Mouse (Mus musculus) forebrain, embryonic 16.5 days (tissue): ENCODE measurements at regions not wholly inside any gene's neighbourhood (a gene's known extent, or its start where the extent isn't known, plus 50 kb on each side); places are given as distances from the start of the nearest gene placed in this dataset.

Source experiments
- ATAC-seq: fragments of 200-750 bp; cut with Nextera tagmentation; 2 replicates; pipeline ENCODE4 v1.8.0; 2017; ENCODE audit warnings: mild to moderate bottlenecking, moderate library complexity
- H3K27ac ChIP-seq: fragments of 300-500 bp; sonication (generic); 2 replicates; pipeline ENCODE4 v1.5.1; 2014; ENCODE audit warnings: low read length, control low read depth
- H3K27me3 ChIP-seq: fragments of 300-500 bp; sonication (generic); replicated peaks from 2 replicates; pipeline ENCODE4 v1.6.1; 2014; ENCODE audit warnings: low read length; ENCODE audit not compliant: control insufficient read depth, insufficient read depth
- H3K36me3 ChIP-seq: fragments of 300-500 bp; sonication (generic); 2 replicates; pipeline ENCODE4 v1.6.1; 2014; ENCODE audit not compliant: control insufficient read depth, insufficient read depth
- H3K4me1 ChIP-seq: fragments of 300-500 bp; sonication (generic); replicated peaks from 2 replicates; pipeline ENCODE4 v1.6.1; 2014; ENCODE audit warnings: low read length; ENCODE audit not compliant: control insufficient read depth, insufficient read depth
- H3K4me2 ChIP-seq: fragments of 300-500 bp; sonication (generic); 2 replicates; pipeline ENCODE4 v1.6.1; 2014; ENCODE audit warnings: mild to moderate bottlenecking, low read length, control low read depth
- H3K4me3 ChIP-seq: fragments of 300-500 bp; sonication (generic); replicated peaks from 2 replicates; pipeline ENCODE4 v1.5.1; 2014; ENCODE audit warnings: mild to moderate bottlenecking, low read length, control low read depth
- H3K9ac ChIP-seq: fragments of 300-500 bp; sonication (generic); replicated peaks from 2 replicates; pipeline ENCODE4 v1.6.1; 2014; ENCODE audit warnings: low read depth, low read length, control low read depth
- H3K9me3 ChIP-seq: fragments of 300-500 bp; sonication (generic); 2 replicates; pipeline ENCODE4 v1.6.1; 2016; ENCODE audit warnings: low read length; ENCODE audit not compliant: control insufficient read depth
- WGBS: fragments of 180-500 bp; shearing (Covaris S2); extraction: QIAGEN DNeasy Blood & Tissue Kit; methylation state at CpG from one replicate; pipeline ENCODE4 v1.1.7; 2014; 5-methylcytosine and 5-hydroxymethylcytosine counted together

DNA sequence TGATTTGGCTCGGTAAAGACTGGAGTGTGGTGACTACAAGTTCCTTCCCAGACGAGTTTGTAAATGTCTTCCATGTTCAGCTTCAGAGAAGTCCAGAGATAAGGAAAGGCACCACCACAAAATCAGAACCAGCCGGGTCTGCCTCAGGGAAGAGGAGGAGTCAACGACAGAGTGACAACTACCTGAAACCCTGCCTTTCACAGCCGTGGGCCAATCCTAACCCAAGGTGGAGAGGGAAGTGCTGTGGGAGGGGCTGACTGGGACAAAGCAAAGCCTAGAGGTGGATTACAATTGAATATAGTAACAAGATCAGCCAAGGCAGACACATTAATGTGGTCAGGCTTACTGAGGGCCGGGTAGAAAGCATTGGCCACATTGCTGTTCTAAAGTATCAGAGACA lies 174.9 kb upstream of the Prep start:
- no peak for ATAC-seq
- 58% methylated on average over 6 of the region's 6 CpGs for WGBS

DNA sequence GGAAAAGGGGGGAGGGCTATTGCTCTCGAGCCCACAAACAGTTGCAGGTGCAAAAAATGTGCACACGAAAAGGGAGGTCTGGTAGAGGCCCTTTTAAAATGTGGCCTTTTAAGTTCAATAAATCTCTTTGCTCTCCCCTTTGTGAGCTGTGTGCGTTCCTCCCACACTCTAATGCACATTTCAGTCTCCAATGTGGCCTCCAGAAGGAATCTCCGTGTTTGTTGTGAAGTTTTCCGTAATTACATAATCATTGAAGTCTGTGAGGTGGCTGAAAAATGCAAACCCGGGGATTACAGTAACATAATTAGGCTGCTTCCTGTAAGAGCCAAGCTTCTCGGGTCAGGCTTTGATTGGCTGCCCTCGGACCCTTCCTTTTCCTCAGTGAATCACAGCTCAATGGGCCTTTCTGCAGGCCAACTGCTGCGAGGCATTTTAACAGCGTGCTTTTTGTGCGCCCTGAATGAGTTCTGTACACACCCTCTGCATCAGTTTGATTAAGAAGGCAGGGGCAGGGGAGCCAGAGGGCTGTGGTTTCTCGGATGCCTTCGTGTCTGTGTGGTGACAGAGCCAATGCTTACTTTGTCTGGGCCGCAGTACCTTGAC lies 179.8 kb upstream of the Prep start:
- H3K27ac ChIP-seq = no peak overlapping the region
- no peaks in the 10 kb centered on the region for H3K9me3 ChIP-seq
- no peak overlapping the region for H3K9ac ChIP-seq
- peaks cover 39% of the 10 kb centered on the region for H3K27me3 ChIP-seq
- 4% methylated on average over 14 of the region's 14 CpGs for WGBS
- H3K4me1 ChIP-seq = 0 out of 2 replicates have a peak, but pooled peaks cover 6% of the 10 kb centered on the region
- peak; percentile 96 for ATAC-seq
- H3K36me3 ChIP-seq = no peaks in the 10 kb centered on the region
- no peak overlapping the region for H3K4me3 ChIP-seq
- H3K4me2 ChIP-seq = peak overlapping the region; percentile 3; the same call in 1 of the 2 replicates

More for the DNA sequence above, 174.9 kb upstream of the Prep start:
- H3K4me1 ChIP-seq = 0 out of 2 replicates have a peak, but pooled peaks cover 3% of the 10 kb centered on the region
- no peaks in the 10 kb centered on the region for H3K9me3 ChIP-seq
- H3K9ac ChIP-seq = no peak overlapping the region
- H3K27ac ChIP-seq = no peak overlapping the region
- no peak overlapping the region for H3K4me2 ChIP-seq
- no peaks in the 10 kb centered on the region for H3K36me3 ChIP-seq
- H3K27me3 ChIP-seq = peaks cover 19% of the 10 kb centered on the region
- no peak overlapping the region for H3K4me3 ChIP-seq

DNA sequence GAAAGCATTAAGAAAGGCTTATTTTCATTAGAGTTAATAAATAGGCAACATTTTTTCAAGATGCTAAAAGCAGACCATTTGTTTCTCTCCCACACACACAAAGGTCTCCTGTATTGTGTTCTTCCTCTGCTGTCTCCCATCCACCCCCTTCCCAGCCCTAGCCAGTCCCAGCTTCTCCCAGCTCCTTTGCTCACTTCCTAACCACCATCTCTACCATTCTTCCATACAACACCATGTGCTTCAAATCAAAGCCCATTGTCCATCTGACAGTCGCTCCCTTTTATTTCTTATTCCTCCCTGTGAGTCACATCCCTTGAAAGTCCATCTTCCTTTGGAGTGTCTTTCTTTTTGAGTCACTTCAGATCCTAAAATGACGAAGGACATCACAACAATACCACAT lies 185.0 kb upstream of the Prep start:
- ATAC-seq = no peak
- Histone ChIP-seq H3K9me3 (no peaks in the 10 kb centered on the region), H3K4me1 (0 out of 2 replicates have a peak, but pooled peaks cover 2% of the 10 kb centered on the region), H3K27me3 (peaks cover 21% of the 10 kb centered on the region), H3K9ac (no peak overlapping the region), H3K4me2 (no peak overlapping the region), H3K27ac (no peak overlapping the region), H3K36me3 (no peaks in the 10 kb centered on the region), H3K4me3 (no peak overlapping the region)
- WGBS = 77% methylated on average over 2 of the region's 2 CpGs

DNA sequence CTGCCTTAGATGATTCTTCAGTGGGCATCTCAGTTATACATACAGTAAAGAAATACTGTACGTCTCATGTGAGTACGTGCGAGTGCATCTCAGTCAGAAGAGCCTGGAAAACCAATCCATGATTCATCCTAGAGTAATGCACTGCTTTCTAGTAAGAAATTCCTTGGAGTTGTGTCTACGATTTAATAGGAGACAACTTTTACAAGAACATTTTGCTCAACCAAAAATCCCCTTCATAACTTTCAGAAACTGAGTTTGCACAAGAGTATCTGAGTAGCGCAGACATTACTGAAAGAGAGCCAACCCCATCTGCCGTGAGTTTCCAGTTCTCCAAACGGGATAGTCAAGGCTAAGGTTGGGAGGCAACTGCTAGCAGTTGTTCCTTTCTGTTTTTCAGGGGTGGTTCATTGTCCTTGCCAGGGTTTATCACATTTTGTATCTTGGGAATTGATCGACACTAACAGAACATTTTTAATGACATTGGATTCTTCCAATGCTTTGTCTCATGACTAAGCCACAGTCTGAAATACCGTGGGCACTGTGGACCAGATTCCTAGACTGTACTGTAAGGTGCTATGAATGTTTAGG lies 189.8 kb upstream of the Prep start:
- Histone ChIP-seq H3K9me3 (no peaks in the 10 kb centered on the region), H3K4me2 (no peak overlapping the region), H3K27ac (no peak overlapping the region), H3K36me3 (no peaks in the 10 kb centered on the region), H3K27me3 (no peaks in the 10 kb centered on the region), H3K4me1 (peaks cover 2% of the 10 kb centered on the region; the same call in 1 of the 2 replicates), H3K9ac (no peak overlapping the region), H3K4me3 (no peak overlapping the region)
- no peak for ATAC-seq
- WGBS = 91% methylated on average over 9 of the region's 9 CpGs

DNA sequence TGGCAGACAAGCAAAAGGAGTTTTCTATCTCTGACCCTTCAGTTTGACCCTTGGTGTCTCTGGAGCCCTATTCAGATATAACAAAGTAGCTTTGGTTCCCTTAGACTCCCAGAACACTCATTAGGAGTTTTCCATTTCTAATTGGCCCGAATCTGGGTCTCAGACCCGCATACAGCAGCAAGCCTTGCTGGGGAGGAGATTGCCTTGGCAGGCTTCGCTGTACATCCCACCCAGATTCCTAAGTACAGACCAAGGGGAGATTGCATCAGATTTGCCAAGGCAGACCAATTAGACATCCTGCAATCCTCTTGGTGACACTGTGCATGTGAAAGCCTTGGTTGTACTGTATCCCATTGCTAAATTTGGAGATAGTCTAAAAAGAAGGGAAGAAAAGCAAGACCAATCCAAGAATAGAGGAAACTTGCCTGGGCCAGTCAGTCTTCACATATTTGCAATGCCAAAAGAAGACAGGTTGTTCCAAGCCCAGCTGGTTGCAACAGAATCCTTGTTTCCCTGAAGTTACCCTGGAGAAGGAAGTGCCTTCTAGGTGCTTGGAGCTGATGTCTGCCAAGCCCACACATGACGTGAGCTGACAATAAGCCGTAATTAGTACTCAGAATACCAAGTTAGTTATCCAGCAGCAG lies 193.2 kb upstream of the Prep start:
- Histone ChIP-seq H3K9ac (no peak overlapping the region), H3K27me3 (no peaks in the 10 kb centered on the region), H3K36me3 (no peaks in the 10 kb centered on the region), H3K4me2 (no peak overlapping the region), H3K4me1 (peaks cover 2% of the 10 kb centered on the region; the same call in 1 of the 2 replicates), H3K27ac (no peak overlapping the region), H3K4me3 (no peak overlapping the region), H3K9me3 (no peaks in the 10 kb centered on the region)
- ATAC-seq = peak; percentile 75
- 36% methylated on average over 5 of the region's 5 CpGs for WGBS

DNA sequence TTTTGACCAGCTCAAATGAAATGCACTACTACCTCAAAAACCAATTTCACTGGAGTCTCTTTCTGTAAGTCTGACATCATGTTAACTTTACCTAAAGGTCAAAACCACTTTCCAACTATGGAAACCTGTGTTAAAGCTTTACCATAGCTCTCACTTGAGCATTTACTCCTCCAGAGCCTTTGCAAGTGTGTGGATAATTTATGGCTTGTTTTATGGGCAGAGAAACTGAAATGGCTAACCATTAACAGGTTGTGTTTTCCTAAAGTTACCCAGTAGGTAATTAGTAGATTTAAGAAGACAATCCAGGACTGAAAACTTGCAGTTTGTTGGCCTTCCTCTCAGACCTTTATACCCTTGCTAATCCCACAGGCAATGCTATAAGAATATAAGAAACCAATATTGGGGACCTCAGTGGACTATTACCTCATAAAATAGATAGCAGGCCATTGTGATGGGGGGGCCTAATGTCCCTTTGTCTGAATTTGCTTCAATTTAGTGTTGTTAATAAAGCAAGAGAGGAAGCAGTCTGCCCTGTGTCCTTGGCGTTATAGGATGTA lies 202.7 kb upstream of the Prep start:
- peaks cover 3% of the 10 kb centered on the region; the same call in 1 of the 2 replicates for H3K9me3 ChIP-seq
- no peak overlapping the region for H3K4me3 ChIP-seq
- no peak overlapping the region for H3K4me2 ChIP-seq
- H3K27ac ChIP-seq = no peak overlapping the region
- no peaks in the 10 kb centered on the region for H3K27me3 ChIP-seq
- WGBS = 87% methylated on average over 1 of the region's 1 CpGs
- ATAC-seq = no peak
- no peaks in the 10 kb centered on the region for H3K4me1 ChIP-seq
- no peaks in the 10 kb centered on the region for H3K36me3 ChIP-seq
- no peak overlapping the region for H3K9ac ChIP-seq

DNA sequence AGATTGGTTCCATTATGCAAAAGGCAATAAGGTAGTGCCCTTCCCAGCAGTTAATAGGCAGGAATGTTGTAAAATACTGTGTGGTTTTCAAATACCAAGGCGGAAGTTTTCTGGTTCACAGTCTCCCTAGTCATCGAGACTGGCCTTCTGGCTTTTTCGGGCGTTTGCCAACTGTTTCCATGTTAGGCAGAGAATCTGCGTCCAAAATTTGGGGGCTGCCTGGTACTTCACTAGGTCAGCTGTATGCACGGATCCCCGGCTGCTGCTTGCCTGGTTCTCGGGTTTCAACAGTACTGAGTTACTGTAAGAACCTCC lies 204.7 kb upstream of the Prep start:
- Histone ChIP-seq H3K36me3 (no peaks in the 10 kb centered on the region), H3K4me1 (no peaks in the 10 kb centered on the region), H3K9me3 (peaks cover 1% of the 10 kb centered on the region; the same call in 1 of the 2 replicates), H3K27me3 (no peaks in the 10 kb centered on the region), H3K4me3 (no peak overlapping the region), H3K4me2 (no peak overlapping the region), H3K9ac (no peak overlapping the region), H3K27ac (no peak overlapping the region)
- no peak for ATAC-seq
- WGBS = 72% methylated on average over 8 of the region's 8 CpGs

DNA sequence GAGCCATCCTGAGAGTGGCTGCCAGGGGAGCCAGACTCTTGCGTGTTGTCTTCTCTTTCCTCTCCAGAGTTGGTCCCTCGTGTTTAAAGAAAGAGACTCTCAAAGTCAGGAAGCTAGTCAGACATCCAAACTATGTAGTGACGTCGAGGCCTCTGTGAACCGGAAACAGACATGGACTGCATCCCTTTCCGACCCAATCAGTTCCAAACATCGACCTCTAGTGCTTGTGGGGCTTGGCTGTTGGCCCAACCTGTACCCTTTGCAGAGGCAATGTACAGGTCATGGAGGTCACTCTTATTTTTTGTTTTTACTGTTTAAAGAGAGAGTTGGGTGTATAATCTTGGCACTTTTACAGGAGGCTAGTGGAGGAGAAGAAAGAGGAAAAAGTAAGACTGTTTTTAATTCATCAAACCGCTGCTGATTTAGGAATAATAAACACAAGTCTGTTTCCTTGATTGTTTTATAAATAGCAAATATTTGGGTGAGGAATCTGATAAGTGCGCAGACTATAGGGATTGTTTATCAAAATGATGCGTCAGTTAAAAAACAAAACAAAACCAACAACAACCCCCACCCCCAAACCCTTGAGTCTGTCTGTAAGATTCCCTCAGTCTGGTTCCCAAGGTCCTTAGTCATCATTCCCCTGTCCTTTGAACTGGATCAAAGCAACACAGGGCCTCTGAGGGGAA lies 205.2 kb upstream of the Prep start:
- H3K27ac ChIP-seq = no peak overlapping the region
- no peak overlapping the region for H3K4me2 ChIP-seq
- H3K4me3 ChIP-seq = no peak overlapping the region
- no peaks in the 10 kb centered on the region for H3K27me3 ChIP-seq
- H3K9ac ChIP-seq = no peak overlapping the region
- H3K9me3 ChIP-seq = no peaks in the 10 kb centered on the region
- no peak for ATAC-seq
- H3K36me3 ChIP-seq = no peaks in the 10 kb centered on the region
- H3K4me1 ChIP-seq = no peaks in the 10 kb centered on the region
- 86% methylated on average over 10 of the region's 10 CpGs for WGBS

DNA sequence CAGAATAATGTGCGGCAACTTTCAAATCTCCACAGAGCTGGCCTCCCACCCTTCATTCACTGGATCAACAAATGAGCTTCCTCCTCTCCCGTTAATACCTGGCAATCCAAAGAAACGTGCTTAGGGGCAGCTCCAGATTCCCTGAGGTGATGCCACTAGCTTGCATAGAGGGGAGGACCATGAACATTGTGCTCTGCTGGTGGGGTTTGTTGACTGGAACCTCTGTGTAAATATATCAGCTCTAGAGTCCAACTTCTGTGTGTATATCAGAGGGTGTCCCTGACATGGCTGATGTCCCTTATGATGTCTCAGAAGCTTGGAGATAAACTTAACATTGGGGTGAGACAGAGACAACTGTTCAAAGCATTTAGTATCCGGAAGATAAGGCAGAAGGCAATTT lies 209.6 kb upstream of the Prep start:
- no peak overlapping the region for H3K4me2 ChIP-seq
- H3K9me3 ChIP-seq = no peaks in the 10 kb centered on the region
- H3K9ac ChIP-seq = no peak overlapping the region
- no peaks in the 10 kb centered on the region for H3K4me1 ChIP-seq
- no peaks in the 10 kb centered on the region for H3K36me3 ChIP-seq
- no peak overlapping the region for H3K4me3 ChIP-seq
- no peak for ATAC-seq
- H3K27me3 ChIP-seq = no peaks in the 10 kb centered on the region
- WGBS = 76% methylated on average over 4 of the region's 4 CpGs
- H3K27ac ChIP-seq = no peak overlapping the region
